Mouse (Mus musculus) testis, postnatal 14 days (tissue): ENCODE results near the gene Thap4.
"Not testable (repeated sequence)": the region's sequence is repeated elsewhere in the genome, so short reads cannot be mapped to it uniquely, and the experiment has no call there.

Experiments used
- DNase-seq: peaks from one replicate; pipeline ENCODE4 v3.0.0; 2021; ENCODE audit warnings: low spot score

Thap4 gene

DNA sequence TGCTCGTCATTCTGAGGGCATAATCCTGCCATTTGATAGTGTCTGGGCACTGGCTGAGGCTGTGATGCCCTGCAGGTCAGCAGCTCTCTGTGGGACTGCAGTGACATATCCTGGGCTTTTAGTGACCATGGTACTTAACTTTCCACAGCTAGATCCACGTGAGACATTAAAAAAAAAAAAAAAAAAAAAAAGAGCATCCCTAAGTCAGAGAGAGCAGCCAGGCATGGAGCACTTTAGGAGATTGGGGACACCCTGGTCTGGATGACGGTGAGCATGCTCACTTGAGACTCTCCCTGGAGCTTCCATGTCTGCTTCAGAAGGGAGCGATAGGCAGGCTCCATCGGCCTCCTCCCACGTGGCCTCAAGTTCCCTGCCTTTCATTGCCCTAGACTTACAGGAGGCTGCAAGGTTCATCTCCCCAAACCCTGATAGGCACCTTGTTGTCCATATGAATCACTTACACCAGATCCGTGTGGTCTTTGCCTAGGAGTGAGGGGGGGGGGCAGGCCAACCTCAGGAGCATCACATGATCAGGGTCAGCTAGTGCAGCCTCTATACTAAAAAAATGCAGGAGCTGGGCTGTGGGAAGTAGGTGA lies 64.7 kb downstream of the Thap4 start:
- DNase-seq: no peak

- DNase-seq: no peak
These were observed 66.5 kb downstream of the Thap4 start for GRCm38 (mm10) chr1:93688154-93688553.

DNA sequence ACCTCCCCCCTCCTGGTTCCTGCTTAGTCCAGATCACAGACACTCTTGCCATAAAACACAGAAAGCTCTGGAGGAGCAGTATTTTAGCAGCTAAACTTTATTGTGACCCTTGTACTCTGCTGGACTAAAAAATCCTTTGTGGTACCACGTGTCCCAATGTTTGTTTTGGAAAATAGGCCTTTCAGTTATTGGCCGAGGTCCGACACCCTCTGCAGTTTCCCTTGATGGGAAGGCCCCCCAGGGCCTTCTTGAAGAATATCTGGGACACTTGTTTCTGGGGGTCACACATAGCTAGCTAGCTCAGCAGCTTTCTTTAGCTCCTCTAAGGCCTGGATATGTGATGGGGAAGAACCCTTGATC lies 67.7 kb downstream of the Thap4 start:
- DNase-seq: no peak

DNA sequence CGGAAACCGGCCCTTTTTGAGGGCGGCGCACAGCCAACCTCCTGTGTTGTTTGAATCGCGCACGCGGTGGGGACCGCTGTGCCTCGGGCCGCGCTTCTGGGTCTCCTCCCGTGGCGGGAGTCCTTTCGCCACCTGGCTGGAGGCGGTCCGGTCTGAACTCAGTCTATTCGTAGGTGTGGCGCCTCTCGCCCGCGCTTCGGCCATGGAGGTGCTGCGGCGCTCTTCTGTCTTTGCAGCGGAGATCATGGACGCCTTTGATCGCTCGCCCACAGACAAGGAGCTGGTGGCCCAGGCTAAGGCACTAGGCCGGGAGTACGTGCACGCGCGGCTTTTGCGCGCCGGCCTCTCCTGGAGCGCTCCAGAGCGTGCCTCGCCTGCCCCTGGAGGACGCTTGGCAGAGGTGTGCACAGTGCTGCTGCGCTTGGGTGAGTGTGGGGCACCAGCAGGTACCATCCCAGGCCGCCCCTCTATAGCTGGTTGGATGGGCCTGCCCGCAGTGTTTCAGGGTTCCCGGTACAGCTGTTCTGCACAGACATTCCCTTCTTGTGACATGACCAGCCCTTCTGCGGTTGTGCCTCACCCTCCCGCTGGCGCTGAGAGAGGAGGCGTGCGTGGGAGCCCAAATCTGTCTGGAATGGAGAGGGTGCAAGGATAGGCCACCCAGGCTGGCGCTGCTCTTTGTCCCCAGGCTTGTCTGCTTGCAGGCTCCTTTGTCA lies 68.3 kb downstream of the Thap4 start:
- DNase-seq: peak; percentile 66

- DNase-seq: peak; percentile 87
These were observed 69.0 kb downstream of the Thap4 start, which contains the start of gene Bok for GRCm38 (mm10) chr1:93685401-93686244. Gene Bok, plus strand, starts transcription at chr1:93685660.

- DNase-seq: peak; percentile 37
These were observed 74.6 kb downstream of the Thap4 start for GRCm38 (mm10) chr1:93679889-93680568.

- DNase-seq: no peak
These were observed 76.3 kb downstream of the Thap4 start for GRCm38 (mm10) chr1:93678386-93678785.

- DNase-seq: no peak
These were observed 82.0 kb downstream of the Thap4 start for GRCm38 (mm10) chr1:93672682-93673081.

GRCm38 (mm10) chr1:93669941-93670340 lies 84.7 kb downstream of the Thap4 start:
- no peak for DNase-seq

DNA sequence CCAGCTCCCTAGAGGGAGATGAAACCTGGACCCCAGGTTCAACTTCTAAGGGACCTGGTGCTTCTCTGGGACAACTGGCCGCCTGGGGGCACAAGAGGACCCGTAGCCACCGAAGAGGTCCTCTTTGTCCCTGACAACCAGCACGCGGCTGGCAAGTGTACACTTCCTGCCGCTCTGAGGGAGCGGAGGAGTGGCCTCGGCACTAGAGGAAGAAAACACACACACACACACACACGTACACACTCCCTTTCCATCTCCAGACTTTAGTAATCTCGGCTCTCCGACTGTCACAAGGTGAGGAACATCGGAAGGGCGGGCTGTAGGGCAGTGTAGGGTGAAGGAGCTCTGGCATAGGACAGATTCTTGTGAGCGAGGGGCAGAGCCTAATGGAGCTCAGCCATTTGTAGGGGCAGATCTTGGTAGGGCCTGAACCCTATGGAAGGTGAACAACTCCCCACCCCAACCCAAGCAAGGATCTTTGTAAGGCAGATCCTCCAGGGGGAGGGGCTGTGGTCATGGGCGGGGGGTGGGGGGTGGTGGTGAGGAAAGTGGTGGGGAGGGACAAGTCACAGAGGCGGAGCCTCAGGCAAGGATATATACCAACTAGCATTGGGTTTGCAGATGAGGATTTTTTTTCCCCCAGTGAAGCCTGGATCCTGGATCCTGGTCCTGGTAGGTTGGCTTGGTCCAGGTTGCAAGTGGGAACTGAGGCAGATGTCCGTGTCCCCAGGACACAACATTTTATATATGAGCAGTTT lies 85.7 kb downstream of the Thap4 start:
- peak; percentile 79 for DNase-seq

DNA sequence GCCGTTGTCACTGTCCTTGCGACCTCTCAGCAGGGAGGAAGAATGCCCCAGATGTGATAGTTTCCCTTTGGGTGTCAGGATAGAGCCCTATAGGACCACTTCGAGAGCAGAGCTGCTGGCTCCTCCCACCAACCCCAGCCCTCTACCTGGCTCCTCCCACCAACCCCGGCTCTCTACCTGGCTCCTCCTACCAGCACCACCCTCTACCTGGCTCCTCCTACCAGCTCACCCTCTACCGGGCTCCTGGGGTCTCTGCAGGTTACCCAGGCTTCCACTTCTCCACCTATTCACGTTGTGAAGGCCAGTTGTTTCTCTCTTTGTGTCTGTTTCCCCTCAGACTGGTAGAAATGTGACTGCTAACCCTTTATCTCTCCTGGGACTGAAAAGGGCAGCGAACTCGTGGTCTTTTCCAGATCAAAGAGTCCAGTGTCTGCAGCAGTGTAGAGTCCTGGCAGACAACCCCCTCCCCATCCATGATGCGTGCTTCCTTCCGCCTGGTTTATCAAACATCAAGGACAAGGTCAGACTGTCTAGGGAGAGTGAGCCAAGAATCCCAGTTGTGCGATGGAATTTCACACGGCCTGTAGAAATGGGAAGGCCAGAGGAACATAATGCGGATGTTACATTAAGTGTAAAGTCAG lies 86.8 kb downstream of the Thap4 start:
- peak; percentile 63 for DNase-seq

DNA sequence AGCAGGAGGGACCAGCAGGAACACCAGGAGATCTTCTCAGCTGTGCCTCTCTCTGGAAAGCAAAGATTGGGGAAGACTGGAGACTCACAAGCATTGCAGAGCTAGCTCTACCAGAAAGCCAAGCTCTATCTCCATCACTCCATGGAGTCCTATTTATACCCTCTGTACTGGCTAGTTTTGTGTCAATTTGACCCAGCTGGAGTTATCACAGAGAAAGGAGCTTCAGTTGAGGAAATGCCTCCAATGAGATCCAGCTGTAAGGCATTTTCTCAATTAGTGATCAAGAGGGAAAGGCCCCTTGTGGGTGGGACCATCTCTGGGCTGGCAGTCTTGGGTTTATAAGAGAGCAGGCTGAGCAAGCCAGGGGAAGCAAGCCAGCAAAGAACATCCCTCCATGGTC lies 96.1 kb downstream of the Thap4 start, which contains the start of gene Stk25:
TSS of gene Stk25 (minus strand) at position 101 of the 400 bp plus-strand sequence.
- DNase-seq: not testable (repeated sequence)

DNA sequence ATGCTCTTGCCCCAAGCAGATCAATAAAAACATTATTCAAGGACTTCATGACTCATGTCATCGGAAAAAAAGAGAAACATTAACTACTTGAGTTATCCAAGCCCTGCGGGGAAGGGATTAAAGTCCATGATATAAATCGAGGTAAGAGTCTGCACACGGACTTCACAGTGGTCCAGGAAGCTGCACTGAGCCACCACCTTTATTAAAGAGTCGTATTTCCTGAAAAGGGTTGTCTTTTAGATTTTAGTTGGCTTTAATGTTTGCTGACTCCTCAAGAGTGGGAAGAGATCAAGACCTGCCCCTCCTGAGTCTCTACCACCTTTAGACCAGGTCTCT lies 97.7 kb downstream of the Thap4 start:
- DNase-seq: no peak

- no peak for DNase-seq
These were observed 98.2 kb downstream of the Thap4 start for GRCm38 (mm10) chr1:93656325-93657024.

DNA sequence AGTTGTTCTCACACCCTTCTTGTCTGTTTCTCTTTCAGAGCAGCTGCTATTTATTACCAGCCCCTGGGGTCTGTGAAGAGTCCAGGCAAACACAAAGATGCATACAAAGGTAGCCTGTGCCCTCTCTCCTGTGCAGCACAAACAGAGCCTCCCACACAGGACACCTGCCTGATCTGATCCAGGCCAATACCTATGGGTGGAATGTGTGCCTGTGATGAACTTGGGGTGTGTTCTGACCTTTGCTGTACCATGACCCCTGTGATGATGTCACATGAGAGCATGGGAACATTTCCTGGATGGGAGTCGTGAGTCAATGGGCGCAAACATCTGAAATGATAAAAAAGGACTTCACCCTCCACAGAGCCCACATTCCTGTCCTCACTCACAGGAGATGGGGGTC lies 99.9 kb downstream of the Thap4 start:
- DNase-seq: no peak

DNA sequence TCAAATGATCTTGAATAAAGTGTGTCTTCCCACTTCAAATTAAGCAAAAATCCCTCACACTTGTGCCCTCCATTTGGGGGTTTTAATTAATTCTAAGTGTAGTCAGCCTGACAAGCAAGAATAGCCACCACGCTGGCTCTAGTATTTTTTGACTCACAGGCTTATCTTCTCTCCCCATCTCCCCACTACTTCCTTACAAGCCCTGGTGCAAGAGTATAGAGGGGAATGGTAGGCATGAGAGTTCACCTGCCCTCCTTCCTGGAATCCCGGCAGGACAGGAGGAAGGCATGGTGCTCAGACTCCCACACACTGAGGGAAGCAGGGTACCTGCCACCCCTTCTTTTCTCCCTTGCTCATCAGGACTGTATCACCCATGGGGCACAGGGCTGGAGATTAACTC lies 100.4 kb downstream of the Thap4 start:
- DNase-seq: no peak
